Mouse (Mus musculus): ENCODE results near the gene Slc41a2. TPM values are rescaled to one million over a fixed set of nuclear protein-coding genes. Genes with fewer than 3 reads are reported as not detected.

The Slc41a2 gene
- 48.3 TPM for polyA plus RNA-seq (2014; fragmentation: Illumina TruSeq; extraction: RNeasy Lipid Tissue Mini Kit (QIAGEN cat#74804); ENCODE audit: low replicate concordance)

DNA sequence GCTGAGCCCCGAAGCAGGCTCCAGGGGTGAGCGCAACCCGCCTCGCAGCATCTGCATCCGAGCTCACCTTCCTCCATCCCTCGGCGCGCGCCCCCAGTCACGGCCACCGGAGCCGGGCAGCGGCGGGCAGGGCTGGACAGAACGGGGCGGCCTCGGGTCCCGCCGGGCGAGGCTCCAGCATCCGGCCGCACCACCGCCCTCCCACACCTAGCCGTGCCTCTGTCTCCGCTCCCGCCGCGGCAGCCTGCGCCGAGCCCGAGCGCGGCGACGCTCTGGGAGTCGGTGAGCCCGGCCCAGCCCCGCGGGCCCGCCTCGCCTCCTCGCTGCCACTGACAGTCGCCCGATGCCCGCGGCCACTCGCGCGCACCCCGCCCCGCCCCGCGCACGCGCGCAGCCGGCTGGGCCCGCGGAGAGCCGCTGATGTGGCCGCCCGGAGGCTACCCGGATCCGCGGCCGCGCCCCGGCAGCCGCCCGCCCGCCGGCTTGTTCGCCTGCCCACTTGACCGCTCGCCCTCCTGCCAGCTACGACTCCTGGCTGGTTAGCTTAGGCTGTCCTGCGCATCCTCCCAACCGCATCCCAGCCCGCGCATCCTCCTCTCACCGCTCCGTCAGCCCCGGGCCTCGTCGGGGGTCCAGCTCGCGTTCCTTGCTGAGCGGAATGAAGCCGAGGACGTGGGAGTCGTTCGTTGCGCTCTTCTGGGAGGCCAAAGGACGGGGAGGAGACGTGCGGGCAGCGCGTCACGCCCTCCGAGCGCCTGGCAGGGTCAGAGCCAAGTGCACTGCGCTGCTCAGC is at the start of gene Slc41a2:
Gene Slc41a2 (minus strand): TSS at position 724 of the 793 bp plus-strand sequence.

DNA sequence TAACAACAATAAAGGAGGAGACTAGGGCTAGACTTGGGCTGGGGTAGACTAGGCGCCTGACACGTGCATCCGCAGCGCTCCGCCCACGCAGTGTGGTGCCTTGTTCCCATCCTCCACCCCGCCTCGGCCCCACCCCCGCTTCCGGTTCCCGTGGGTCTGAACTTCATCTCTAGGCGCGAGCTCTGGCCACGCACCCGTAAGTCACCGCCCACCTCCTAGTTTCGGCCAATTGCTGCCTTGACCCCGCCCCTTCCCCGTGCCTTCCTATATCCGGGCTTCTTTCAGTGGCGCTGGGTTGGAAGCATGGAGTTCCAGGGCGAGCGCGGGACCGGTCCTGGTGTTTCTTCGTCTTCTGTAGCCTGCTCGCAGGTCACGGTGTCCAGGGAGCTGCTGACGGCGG is 22.3 kb upstream of the Slc41a2 start, which contains the start of gene D10Wsu102e:
Gene D10Wsu102e (plus strand): TSS at position 266 of the 400 bp plus-strand sequence.

Other genes starting within 250 kb of the Slc41a2 start
- gene D10Wsu102e, start 22.3 kb upstream of the Slc41a2 start, polyA plus RNA-seq (2014; fragmentation: Illumina TruSeq; extraction: RNeasy Lipid Tissue Mini Kit (QIAGEN cat#74804); ENCODE audit: low replicate concordance): 0.52 TPM
- gene Aldh1l2, start 196.3 kb upstream of the Slc41a2 start, polyA plus RNA-seq (2014; fragmentation: Illumina TruSeq; extraction: RNeasy Lipid Tissue Mini Kit (QIAGEN cat#74804); ENCODE audit: low replicate concordance): 1.6 TPM
- gene Washc4, start 205.9 kb upstream of the Slc41a2 start, polyA plus RNA-seq (2014; fragmentation: Illumina TruSeq; extraction: RNeasy Lipid Tissue Mini Kit (QIAGEN cat#74804); ENCODE audit: low replicate concordance): 41.2 TPM

All from small intestine, adult 10 weeks (tissue).